Mouse (Mus musculus): ENCODE measurements around the gene Antxr1.

Antxr1 gene

GRCm38 (mm10) chr6:87335091-87335934 lies at the start of gene Antxr1:
Antxr1 (minus strand) TSS chr6:87335821.
- DNase-seq (ENCODE audit: low spot score), result peak; percentile 61

DNA sequence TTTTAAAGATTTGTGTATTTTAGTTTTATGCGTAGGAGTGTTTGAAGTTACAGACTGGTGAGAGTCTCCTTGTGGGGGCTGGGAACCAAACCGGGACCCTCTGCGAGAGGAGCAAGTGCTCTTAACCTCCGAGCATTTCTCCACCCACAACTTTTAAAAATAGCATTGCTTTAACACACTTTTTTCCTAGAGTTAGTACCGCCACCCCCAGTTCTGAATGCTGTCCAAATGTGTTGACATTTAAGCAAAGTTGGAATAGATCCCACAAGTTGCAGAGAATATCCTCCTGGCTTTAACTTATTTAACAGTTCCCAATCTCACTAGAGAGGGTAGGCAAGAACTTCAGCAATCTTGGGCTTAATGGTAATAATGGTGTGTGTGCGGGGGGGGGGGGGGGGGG lies 49.1 kb upstream of the Antxr1 start:
- no peak for DNase-seq (ENCODE audit: low spot score)

DNA sequence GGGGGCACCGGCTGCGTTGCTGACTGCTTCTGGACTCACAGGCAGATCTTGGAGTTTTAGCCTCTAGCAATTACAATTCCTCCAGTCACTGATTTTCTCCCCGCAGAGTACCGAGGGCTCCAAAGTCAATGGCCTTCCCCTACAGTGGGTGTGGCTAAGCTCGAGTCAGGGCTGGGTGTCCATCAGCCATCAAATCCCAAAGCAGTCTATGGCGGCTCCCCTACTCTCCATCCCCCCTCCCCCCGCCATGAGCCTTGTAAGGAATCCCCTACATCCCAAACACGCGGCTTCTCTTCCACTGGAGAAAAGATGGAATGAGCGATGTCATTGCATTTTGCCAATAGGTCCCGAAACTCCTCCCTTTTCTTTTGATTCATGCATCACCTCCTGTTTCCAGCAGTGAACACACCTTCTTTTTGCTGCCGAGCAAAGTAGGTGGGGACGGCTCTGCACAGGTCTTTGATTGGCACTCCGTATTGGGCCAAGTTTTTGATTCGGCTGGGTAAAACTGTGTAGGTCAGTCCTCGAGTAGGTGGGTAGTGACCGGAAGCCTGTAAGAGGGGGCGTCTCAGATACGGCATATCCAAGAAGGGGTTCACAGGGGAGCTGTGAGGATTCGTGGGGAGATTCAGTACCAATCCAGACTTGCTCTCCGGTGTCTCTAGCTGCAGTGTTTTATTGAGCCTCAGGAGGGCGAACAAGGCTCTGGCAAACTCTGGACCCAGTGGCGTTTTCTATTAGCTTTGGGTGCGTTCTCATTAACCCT lies 48.5 kb upstream of the Antxr1 start:
- no peak for DNase-seq (ENCODE audit: low spot score)

DNA sequence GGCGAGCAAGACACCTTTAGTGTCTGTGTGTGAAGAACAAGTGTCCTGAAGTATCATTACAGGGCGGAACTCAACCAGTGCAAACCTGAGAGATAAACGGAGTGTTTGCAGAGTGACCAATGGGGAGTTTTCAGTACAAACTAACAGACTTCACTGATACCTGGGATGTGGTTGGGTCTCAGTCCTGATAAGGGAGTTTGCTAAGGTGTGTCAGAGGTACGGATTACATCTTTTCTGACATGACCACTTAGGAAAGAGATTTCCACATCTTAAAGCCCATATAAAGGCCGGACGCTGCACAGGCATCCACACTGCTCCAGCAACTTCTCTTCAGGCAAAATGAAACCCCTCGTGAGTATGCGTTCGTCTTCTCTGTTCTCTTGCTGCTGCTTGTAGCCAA lies 37.4 kb upstream of the Antxr1 start, which contains the start of gene Gkn2:
Gene Gkn2 (plus strand): TSS at position 301 of the 400 bp plus-strand sequence.
- no peak for DNase-seq (ENCODE audit: low spot score)

DNA sequence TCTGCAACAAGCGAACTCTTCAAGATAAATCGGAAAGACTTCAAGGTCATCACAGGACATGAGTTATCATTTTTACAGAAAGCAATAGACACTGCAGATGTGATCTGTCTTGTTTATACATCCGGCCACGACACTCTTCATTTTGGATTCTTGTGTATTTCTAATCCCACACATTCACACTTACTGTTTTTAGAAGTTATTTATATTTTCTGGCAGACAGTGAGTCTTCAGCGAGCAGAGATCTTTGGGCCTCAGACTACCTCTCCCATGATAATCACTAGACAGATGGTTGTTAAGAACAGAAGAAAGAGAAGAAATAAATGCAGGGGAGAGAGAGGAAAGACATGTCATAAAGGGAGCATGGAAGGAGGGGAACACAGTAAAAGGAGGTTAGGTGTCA lies 33.6 kb upstream of the Antxr1 start:
- DNase-seq (ENCODE audit: low spot score), result no peak

DNA sequence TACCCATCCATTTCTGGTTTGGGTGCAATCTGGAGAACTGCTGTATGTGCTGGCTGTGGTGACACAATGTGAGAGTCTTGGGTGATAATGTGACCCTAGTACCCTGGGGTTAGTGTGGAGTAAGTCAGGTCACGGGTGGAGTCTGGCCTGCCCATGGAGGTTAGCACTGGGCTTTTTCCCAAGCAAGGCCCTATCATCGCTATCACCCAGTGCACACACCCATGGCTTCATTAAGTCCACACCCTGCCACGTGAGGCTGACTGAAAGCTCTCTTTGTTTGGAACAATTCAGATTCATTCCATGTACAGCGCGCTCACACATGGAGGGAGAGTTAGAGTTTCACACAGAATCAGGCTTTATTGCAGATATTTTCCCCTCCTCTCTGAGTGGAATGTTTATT lies 18.8 kb upstream of the Antxr1 start:
- no peak for DNase-seq (ENCODE audit: low spot score)

DNA sequence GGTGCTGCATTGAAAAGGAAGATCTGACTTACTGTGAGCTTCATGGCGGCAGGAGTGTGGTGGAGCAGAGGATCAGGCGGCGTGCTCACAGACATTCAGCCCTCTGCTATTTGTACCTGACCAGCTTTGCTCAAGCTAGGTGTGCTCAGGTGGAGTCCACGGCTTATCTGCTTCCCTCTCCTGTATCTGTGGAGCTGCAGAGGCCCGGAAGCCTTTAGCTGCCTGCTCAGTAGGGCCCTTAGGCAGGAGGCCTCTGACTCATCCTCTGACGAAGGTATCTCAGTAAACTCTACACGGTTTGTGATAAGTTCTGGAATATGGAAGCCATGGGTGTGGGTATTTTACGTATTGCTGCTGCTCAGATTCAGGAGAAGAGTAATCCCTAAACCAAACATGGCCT lies 15.2 kb upstream of the Antxr1 start, which contains the start of gene Gkn1:
Gene Gkn1 (minus strand): TSS at position 114 of the 400 bp plus-strand sequence.
- DNase-seq (ENCODE audit: low spot score), result no peak

DNA sequence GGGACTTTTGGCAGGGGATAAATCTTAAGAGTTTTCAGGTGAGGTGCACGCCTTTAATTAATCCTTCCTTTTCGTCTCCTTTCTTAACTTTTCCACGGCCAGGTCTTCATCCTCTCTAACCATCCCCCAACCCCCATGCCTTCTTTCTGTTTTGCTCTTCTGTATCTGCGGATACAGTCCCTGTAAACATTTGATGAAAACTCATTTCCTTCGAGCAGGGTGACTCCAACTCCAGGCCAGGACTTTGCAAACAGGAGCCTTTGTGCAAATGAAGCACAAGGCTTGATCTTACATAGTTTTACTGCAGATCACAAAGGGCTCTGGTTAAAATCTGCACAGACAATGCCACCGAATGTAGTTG lies 294 bp upstream of the Antxr1 start:
- no peak for DNase-seq (ENCODE audit: low spot score)

DNA sequence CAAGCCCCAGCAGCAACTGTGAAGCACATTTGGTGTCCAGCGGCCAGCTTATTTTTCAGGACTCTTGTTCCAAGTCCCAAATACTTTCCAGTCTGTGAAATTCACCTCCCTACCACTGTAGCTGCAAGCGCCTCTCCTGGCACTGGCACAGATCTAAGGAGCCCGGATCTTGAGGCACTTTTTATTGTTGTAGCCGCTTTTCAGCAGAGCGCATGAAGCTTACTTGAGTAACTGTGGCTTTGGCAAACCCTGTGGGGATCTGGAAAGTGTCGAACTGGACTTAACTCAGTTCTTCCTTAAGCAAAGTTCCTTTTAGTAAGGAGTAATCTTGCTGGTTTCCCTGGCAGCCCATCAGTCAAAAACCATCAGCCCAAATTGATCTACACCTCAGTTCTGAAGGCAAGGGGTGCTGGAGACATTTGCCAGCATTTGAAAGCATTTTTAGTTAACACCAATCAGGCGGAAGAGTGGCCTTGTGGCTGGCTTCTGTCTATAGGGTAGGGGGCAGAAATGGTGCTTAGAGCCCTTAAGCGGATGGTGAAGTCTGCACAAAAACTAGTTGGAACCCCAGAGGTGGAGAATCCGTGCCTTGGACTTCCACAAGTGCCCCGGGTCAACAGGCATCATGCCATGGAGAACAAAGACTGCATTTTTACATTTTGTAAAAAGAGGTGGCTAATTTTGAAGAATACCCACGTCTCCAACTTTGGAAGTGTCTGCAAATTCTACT lies 1.1 kb downstream of the Antxr1 start:
- DNase-seq (ENCODE audit: low spot score), result no peak

DNA sequence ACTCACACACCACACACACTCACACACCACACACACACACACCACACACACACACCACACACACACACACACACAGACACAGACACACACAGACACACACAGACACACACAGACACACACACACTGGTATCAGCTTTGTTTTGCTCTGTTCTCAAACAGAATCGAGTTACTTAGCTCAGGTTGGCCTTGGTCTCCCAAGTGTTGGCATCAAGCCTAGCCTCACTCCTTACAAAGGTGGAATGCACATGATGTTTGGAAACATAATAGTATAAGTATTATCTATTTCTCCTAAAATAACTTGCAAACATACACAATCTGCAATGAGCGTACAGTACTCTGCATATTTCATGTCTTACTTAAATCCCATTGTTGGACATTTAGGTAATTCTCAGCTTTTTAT lies 3.2 kb downstream of the Antxr1 start:
- DNase-seq (ENCODE audit: low spot score), result no peak

DNA sequence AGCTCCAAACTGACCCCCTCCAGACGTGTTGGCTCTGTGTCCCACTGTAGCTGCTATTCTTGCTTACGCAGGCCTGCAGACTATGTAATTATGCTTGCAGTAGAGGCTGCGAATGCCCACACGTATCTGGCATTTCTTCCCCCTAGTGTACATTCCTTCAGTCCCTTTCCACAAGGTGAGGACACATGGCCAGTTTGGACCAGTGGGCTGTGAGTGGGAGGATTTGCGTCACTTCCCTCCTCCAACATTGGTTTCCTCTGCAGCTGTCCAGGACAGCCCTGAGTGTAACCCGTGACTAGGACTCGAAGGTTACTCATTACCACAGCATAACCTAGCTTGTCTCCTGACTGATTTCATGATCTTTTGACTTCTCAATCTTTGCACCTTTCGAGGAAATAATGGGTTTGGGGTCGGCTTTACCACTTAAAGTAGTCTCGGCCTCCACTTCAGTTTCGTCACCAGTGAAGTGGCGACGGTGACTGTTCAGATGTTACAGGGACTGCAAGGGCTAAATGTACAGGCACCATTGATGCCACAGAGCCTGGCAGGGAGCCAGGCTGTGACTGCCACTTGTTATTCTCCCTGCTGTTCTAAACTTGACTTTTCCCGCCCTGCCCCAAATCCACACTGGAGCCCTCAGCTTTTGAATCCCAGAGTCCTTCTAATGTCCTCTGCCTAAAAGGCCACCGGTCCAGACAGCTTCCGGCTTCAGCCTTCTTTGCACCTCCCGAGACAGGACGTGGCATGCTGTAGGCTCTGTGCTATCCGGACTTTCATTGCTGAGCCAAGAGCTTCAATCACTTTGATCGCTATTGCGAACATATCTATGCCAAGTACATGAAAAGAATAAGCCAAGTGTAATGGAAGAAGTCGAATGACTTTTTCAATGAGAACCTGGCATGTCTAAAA lies 7.1 kb downstream of the Antxr1 start:
- DNase-seq (ENCODE audit: low spot score), result no peak

DNA sequence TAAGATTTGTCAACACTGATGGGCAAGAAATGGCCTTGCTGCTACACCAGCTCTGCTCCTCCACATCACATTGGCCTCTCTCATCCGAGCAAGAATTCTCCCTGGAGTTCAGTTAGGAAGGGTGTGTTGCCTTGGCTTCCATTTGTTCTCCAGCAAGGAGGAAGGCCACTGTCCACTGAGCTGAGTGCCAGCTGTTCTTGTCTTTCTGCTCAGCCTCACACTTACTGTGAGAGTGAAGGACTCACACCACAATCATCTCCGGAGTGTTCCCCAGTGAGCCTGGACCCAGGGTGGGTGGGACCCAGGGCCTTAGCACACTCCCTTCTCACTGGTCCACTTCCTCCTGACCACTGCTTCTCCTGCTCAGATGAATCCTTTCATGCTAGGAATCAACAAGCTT lies 8.7 kb downstream of the Antxr1 start:
- DNase-seq (ENCODE audit: low spot score), result no peak

DNA sequence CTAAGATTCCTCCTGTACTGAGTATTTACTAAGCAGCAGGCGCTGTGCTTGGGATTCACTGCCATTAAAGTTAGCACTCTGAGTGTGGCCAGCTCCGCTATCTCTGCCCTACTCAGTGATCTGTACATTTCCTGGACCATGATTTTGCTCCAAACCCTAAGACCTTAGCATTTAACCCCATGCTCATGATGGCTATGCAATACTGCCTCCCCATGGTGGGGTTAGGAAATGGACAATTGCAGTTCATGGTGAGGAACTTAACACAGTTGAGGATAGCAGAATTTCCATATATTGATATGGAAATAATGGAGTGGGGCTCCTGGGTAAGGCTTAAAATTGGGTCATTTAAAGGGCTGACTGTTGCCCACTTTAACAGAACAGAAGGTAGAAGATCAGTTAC lies 12.2 kb downstream of the Antxr1 start:
- no peak for DNase-seq (ENCODE audit: low spot score)

GRCm38 (mm10) chr6:87318651-87319050 lies 17.0 kb downstream of the Antxr1 start:
- no peak for DNase-seq (ENCODE audit: low spot score)

DNA sequence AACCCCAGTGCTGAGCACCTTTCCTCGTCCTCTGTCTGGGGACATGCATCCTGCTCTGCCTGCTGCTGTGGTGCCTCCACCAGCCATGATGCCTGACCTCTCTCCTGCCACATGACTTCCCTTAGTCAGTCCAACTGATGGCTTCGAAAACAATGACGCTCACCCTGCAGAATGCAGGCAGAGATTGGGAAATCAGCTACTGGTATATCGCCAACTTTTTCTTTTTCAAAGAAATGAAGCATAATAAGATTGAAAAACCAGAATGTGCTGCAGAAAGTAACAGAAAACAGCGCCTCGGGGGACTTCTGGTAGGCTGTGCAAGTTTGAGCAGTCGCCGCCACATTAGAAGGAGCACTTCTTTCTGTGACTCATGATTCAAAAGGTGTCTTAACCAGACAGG lies 18.7 kb downstream of the Antxr1 start:
- no peak for DNase-seq (ENCODE audit: low spot score)

DNA sequence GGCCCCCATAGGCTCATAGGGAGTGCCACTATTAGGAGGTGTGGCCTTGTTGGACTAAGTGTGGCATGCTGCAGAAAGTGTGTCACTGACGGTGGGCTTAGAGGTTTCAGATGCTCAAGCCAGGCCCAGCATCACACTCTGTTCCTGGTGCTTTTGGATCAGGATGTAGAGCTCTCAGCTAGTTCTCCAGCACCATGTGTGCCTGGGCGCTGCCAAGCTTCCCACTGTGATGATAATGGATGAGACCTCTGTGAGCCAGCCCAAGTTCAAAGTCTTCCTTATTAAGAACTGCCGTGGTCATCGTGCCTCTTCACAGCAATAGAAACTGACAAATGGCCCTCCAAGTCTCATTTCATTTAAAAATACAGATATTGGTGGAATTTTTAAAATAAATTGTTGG lies 22.9 kb downstream of the Antxr1 start:
- DNase-seq (ENCODE audit: low spot score), result no peak

- DNase-seq (ENCODE audit: low spot score), result no peak
These were observed 31.1 kb downstream of the Antxr1 start for GRCm38 (mm10) chr6:87304486-87304885.

GRCm38 (mm10) chr6:87302746-87303145 lies 32.9 kb downstream of the Antxr1 start:
- DNase-seq (ENCODE audit: low spot score), result no peak

GRCm38 (mm10) chr6:87301991-87302390 lies 33.6 kb downstream of the Antxr1 start:
- no peak for DNase-seq (ENCODE audit: low spot score)

DNA sequence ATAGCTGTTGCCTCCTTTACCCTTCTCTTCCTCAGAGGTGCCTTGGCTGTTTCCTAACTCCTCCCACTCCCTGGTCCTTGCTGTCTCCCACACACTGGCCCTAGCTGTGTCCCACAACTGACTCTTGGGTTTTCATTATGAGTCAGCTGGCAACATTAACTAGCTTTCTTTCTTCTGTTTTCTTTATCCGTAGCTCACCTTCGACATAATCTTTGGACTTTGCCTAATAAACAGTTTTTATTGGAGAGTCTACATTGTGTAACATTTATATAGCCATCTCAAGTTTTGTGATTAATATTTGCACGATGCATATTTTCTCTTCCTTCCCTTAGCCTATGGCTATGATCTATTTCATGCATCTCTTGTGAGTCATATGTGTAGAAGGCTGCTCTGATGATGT lies 40.7 kb downstream of the Antxr1 start:
- DNase-seq (ENCODE audit: low spot score), result no peak

Measured in ovary, postnatal 10 days (tissue).